Mouse (Mus musculus) adrenal gland, adult (tissue): ENCODE data around the gene Gm17651.

ENCODE experiments used
- DNase-seq, 2 experiments: peaks; one replicate each; pipeline ENCODE4 v3.0.0; 2022 to 2023; ENCODE audit warnings: low spot score in 1 of 2; ENCODE audit not compliant: inconsistent age in 2 of 2

The Gm17651 gene

GRCm38 (mm10) chr3:97630746-97631145, 43.7 kb downstream of the Gm17651 start:
- DNase-seq, result no peak

DNA sequence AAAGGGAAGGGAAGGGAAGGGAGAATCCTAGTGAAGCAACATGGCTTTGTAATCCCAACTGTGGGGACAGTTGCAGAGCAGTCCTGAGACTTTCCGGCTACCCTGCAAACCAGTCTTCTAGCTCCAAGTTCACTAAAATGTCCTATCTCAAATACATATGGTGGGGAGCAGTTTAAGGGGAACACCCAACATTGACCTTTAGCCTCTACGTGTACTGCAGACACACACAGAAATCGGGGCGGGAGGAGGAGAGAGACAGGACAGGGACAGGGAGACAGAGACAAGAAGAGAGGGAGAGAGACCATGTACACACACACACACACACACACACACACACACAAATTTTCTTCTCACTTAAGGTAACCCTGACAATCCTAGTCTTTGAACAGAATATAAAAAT, 44.6 kb downstream of the Gm17651 start:
- DNase-seq, result no peak

- peak; percentile 83 to 94 for DNase-seq
Observed at GRCm38 (mm10) chr3:97628391-97629001, 46.0 kb downstream of the Gm17651 start, which contains the start of gene Fmo5. Gene Fmo5, plus strand, starts transcription at chr3:97628804.

DNA sequence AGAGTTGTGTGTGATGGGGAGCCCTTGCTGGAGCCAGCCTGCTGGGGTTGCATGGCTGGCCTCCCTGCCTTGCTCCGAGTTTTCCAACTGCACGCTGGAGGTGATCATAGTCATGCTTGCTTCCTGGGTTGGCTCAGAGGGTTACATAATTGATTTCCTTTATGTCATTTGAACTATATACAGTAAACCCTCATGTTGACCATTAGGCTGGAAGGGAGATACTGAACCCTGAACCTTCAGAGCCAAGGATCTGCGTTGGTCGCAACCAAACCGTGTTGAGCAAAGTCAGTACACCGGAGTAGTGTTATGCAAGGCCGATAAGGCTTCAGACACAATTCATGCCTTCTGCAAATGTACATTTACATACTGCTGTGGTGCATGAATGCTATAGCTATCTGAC, 46.6 kb downstream of the Gm17651 start:
- DNase-seq, result peak in 1 of 2 experiments; percentile 66

GRCm38 (mm10) chr3:97624611-97625010, 49.9 kb downstream of the Gm17651 start:
- no peak for DNase-seq
